Mouse (Mus musculus) heart, embryonic 13.5 days (tissue): ENCODE data around the gene Hist1h2bg. TPM values are rescaled to one million over a fixed set of nuclear protein-coding genes. Genes with fewer than 3 reads are reported as not detected.
A peak's percentile ranks its signal among the peaks of the same experiment; 100 is the strongest.
"Not testable (repeated sequence)": the region's sequence is repeated elsewhere in the genome, so short reads cannot be mapped to it uniquely, and the experiment has no call there.

Experiments used
- ATAC-seq: fragments of 200-750 bp; cut with Nextera tagmentation; 2 replicates; pipeline ENCODE4 v1.8.0; 2017; ENCODE audit warnings: moderate TSS enrichment; ENCODE audit not compliant: insufficient number of reproducible peaks, low FRiP score, low TSS enrichment; ENCODE audit errors: extremely low read depth
- H3K27ac ChIP-seq: fragments of 300-500 bp; sonication (generic); replicated peaks from 2 replicates; pipeline ENCODE4 v1.5.1; 2015; ENCODE audit warnings: moderate library complexity, mild to moderate bottlenecking, inconsistent platforms
- H3K27me3 ChIP-seq: fragments of 300-500 bp; sonication (generic); replicated peaks from 2 replicates; pipeline ENCODE4 v1.6.1; 2015; ENCODE audit warnings: mild to moderate bottlenecking, inconsistent platforms
- H3K36me3 ChIP-seq: fragments of 300-500 bp; sonication (generic); 2 replicates; pipeline ENCODE4 v1.6.1; 2015; ENCODE audit warnings: mild to moderate bottlenecking, inconsistent platforms
- H3K4me1 ChIP-seq: fragments of 300-500 bp; sonication (generic); 2 replicates; pipeline ENCODE4 v1.6.1; 2015; ENCODE audit warnings: inconsistent platforms
- H3K4me2 ChIP-seq: fragments of 300-500 bp; sonication (generic); 2 replicates; pipeline ENCODE4 v1.6.1; 2015; ENCODE audit warnings: inconsistent platforms, mild to moderate bottlenecking, moderate library complexity
- H3K4me3 ChIP-seq: fragments of 300-500 bp; sonication (generic); 2 replicates; pipeline ENCODE4 v1.5.1; 2015; ENCODE audit warnings: moderate library complexity, mild to moderate bottlenecking, inconsistent platforms
- H3K9ac ChIP-seq: fragments of 300-500 bp; sonication (generic); 2 replicates; pipeline ENCODE4 v1.6.1; 2015; ENCODE audit warnings: inconsistent platforms, mild to moderate bottlenecking, moderate library complexity
- H3K9me3 ChIP-seq: fragments of 300-500 bp; sonication (generic); 2 replicates; pipeline ENCODE4 v1.6.1; 2016; ENCODE audit warnings: inconsistent platforms
- WGBS: fragments of 180-500 bp; shearing (Covaris S2); methylation state at CpG from one replicate; pipeline ENCODE4 v1.1.7; 2015; ENCODE audit warnings: mixed read lengths; 5-methylcytosine and 5-hydroxymethylcytosine counted together
- polyA plus RNA-seq: library from polyadenylated mRNA; unstranded; fragments of >200 nt; fragmentation: Nextera tagmentation; extraction: Ambion mirVana; gene quantifications from 2 replicates; pipeline ENCODE4 v1.2.1, GENCODE M21; 2015

Gene Hist1h2bg
- polyA plus RNA-seq, 1 experiment from 2014 or later, result 3.9 TPM

DNA sequence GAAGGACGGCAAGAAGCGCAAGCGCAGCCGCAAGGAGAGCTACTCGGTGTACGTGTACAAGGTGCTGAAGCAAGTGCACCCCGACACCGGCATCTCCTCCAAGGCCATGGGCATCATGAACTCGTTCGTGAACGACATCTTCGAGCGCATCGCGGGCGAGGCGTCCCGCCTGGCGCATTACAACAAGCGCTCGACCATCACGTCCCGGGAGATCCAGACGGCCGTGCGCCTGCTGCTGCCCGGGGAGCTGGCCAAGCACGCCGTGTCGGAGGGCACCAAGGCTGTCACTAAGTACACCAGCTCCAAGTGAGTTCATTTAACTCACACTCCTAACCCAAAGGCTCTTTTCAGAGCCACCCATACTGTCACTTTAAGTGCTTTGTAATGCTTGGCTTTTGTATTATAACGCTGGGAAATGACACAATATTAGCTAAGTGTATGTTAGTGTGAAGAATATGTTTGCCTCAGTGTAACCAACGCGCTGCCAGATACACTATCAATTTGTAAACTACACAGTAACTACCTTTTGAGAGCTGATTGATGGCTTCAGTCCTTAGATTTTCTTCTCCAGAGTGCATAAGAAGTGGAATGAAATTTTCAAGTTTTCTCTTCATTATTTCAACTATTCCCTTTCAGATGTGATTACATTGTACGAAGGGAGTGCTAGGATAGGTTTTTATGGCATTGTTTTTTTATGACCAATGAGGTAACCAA is 465 bp downstream of the Hist1h2bg start:
- H3K9me3 ChIP-seq, H3K27me3 ChIP-seq, ATAC-seq, H3K36me3 ChIP-seq: not testable (repeated sequence)
- 1% methylated on average over 16 of the region's 34 CpGs for WGBS
- Histone ChIP-seq H3K4me3 (peak overlapping the region; percentile 57), H3K4me1 (peaks cover 37% of the 10 kb centered on the region), H3K27ac (peak overlapping the region; percentile 96), H3K4me2 (peak overlapping the region; percentile 80), H3K9ac (peak overlapping the region; percentile 89)

DNA sequence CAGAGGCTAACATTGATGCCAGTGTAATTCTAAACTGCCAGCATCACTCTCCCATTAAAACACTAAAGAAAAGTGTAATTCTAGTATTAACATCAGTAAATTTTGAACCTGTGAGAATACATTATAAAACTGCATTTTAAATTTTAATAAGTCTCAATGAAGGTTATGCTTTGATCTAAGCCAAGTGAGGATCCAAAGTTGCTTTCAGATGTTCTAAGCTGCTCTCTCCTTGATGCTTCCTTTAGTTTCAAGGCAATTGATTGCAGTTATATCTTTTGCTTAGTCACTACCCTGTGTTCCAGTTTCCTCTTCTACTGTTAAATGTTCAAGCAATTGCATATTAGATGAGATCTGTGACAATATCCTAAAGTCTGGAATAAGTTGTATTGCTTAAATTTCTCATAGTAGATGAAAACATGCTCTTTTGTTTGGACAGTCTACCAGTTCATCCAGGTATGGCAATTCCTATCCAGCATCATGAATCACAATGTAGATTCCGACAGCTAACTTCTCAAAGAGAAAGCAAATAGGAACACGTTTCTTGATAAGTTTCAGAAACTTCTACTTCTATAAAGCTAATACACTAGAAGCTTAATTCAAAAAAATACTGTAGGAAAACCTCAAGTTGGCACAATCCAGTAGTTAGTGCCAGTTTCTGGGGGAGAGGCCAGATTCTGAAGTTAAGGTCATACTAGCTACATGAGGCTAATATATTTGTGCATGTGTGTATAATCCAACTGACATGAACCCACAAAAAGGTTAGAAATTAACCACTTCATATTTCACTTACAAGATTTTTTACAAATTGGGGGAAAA is 1.2 kb downstream of the Hist1h2bg start:
- WGBS, result 34% methylated on average over 2 of the region's 2 CpGs
- Histone ChIP-seq H3K4me2 (peak overlapping the region; percentile 80), H3K27ac (peak overlapping the region; percentile 96), H3K9ac (peak overlapping the region; percentile 89), H3K4me3 (peak overlapping the region; percentile 57), H3K9me3 (no peaks in the 10 kb centered on the region), H3K27me3 (no peaks in the 10 kb centered on the region), H3K36me3 (no peaks in the 10 kb centered on the region), H3K4me1 (peaks cover 44% of the 10 kb centered on the region)
- ATAC-seq, result no peak

GRCm38 (mm10) chr13:23573034-23573897 is 2.1 kb downstream of the Hist1h2bg start:
- H3K27me3 ChIP-seq, H3K9me3 ChIP-seq, ATAC-seq, H3K36me3 ChIP-seq: not testable (repeated sequence)
- H3K27ac ChIP-seq, result peak overlapping the region; percentile 96
- WGBS, result 15% methylated on average over 20 of the region's 20 CpGs
- peak overlapping the region; percentile 57 for H3K4me3 ChIP-seq
- H3K9ac ChIP-seq, result peak overlapping the region; percentile 89
- H3K4me2 ChIP-seq, result peak overlapping the region; percentile 80
- peaks cover 45% of the 10 kb centered on the region for H3K4me1 ChIP-seq

- H3K9me3 ChIP-seq, H3K27me3 ChIP-seq, H3K36me3 ChIP-seq: not testable (repeated sequence)
- Histone ChIP-seq H3K9ac (peak within 1 kb of the TSS; percentile 89), H3K27ac (peak within 1 kb of the TSS; percentile 96), H3K4me3 (peak within 1 kb of the TSS; percentile 57), H3K4me2 (peak within 1 kb of the TSS; percentile 80), H3K4me1 (peaks cover 45% of the 10 kb centered on the region)
- peak; percentile 78 for ATAC-seq
- 2% methylated on average over 39 of the region's 42 CpGs for WGBS
These were observed 2.8 kb downstream of the Hist1h2bg start, which contains the start of the genes Hist1h2bf and Hist1h2ad for GRCm38 (mm10) chr13:23573898-23574524. Gene Hist1h2bf, minus strand, starts transcription at chr13:23574196. Gene Hist1h2ad, plus strand, starts transcription at chr13:23574381.

DNA sequence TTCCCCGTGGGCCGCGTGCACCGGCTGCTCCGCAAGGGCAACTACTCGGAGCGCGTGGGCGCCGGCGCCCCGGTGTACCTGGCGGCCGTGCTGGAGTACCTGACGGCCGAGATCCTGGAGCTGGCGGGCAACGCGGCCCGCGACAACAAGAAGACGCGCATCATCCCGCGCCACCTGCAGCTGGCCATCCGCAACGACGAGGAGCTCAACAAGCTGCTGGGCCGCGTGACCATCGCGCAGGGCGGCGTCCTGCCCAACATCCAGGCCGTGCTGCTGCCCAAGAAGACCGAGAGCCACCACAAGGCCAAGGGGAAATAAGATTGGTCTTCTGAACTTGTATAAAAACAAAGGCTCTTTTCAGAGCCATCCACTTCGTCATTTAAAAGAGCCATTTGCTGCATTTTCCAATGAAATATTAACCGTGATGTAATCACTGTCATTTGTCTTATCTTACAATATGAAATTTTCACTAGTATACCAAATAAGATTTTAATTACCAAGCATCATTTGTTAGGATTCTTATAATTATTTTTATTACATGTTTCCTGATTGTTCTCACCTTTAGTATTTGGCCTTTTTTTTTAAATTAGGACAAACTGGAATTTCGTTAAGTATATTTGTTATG is 3.5 kb downstream of the Hist1h2bg start:
- Histone ChIP-seq H3K4me2 (peak overlapping the region; percentile 80), H3K4me1 (peaks cover 42% of the 10 kb centered on the region), H3K27ac (peak overlapping the region; percentile 96), H3K4me3 (peak overlapping the region; percentile 57), H3K9ac (peak overlapping the region; percentile 79)
- WGBS, result 3% methylated on average over 10 of the region's 39 CpGs
- ATAC-seq, H3K36me3 ChIP-seq, H3K9me3 ChIP-seq, H3K27me3 ChIP-seq: not testable (repeated sequence)

- no peak for ATAC-seq
- Histone ChIP-seq H3K4me3 (peak within 1 kb of the TSS; percentile 57), H3K9me3 (no peaks in the 10 kb centered on the region), H3K9ac (peak within 1 kb of the TSS; percentile 87), H3K4me2 (peak within 1 kb of the TSS; percentile 80), H3K27me3 (no peaks in the 10 kb centered on the region), H3K36me3 (no peaks in the 10 kb centered on the region), H3K27ac (peak within 1 kb of the TSS; percentile 84), H3K4me1 (peaks cover 36% of the 10 kb centered on the region)
- 3% methylated on average over 18 of the region's 18 CpGs for WGBS
These were observed 4.2 kb downstream of the Hist1h2bg start, which contains the start of gene Hist1h3d for GRCm38 (mm10) chr13:23575271-23575851. Gene Hist1h3d, plus strand, starts transcription at chr13:23575763.

GRCm38 (mm10) chr13:23575864-23576313 is 4.7 kb downstream of the Hist1h2bg start:
- 1% methylated on average over 11 of the region's 40 CpGs for WGBS
- Histone ChIP-seq H3K4me3 (peak overlapping the region; percentile 57), H3K27ac (peak overlapping the region; percentile 73), H3K9ac (peak overlapping the region; percentile 87), H3K4me2 (peak overlapping the region; percentile 80), H3K4me1 (peaks cover 39% of the 10 kb centered on the region)
- not testable (repeated sequence) for ATAC-seq, H3K9me3 ChIP-seq, H3K27me3 ChIP-seq, H3K36me3 ChIP-seq

- H3K9ac ChIP-seq, result peak overlapping the region; percentile 87
- peaks cover 41% of the 10 kb centered on the region for H3K4me1 ChIP-seq
- no peak for ATAC-seq
- H3K36me3 ChIP-seq, result no peaks in the 10 kb centered on the region
- H3K4me2 ChIP-seq, result peak overlapping the region; percentile 80
- 22% methylated on average over 7 of the region's 7 CpGs for WGBS
- peak overlapping the region; percentile 73 for H3K27ac ChIP-seq
- H3K27me3 ChIP-seq, result no peaks in the 10 kb centered on the region
- peak overlapping the region; percentile 57 for H3K4me3 ChIP-seq
- no peaks in the 10 kb centered on the region for H3K9me3 ChIP-seq
These were observed 5.2 kb downstream of the Hist1h2bg start for GRCm38 (mm10) chr13:23576351-23576881.

GRCm38 (mm10) chr13:23576906-23577639 is 5.9 kb downstream of the Hist1h2bg start:
- Histone ChIP-seq H3K9ac (peak overlapping the region; percentile 87), H3K9me3 (no peaks in the 10 kb centered on the region), H3K27ac (peak overlapping the region; percentile 73), H3K4me1 (peaks cover 42% of the 10 kb centered on the region), H3K27me3 (no peaks in the 10 kb centered on the region), H3K4me2 (peak overlapping the region; percentile 80), H3K36me3 (no peaks in the 10 kb centered on the region), H3K4me3 (peak overlapping the region; percentile 57)
- no peak for ATAC-seq
- WGBS, result 60% methylated on average over 6 of the region's 6 CpGs
